In genomic region chr17:26507966-26508344, GRCm38 (mm10) we compare ENCODE assay signal across 8 mouse cellular contexts. TPM values are rescaled to one million over a fixed set of nuclear protein-coding genes. Genes with fewer than 3 reads are reported as not detected.
A peak's percentile ranks its signal among the peaks of the same experiment; 100 is the strongest.
DNase-seq lines count a peak whose midpoint lies in the region; ATAC-seq and TF ChIP-seq lines count a peak whose summit lies in the region.

No protein-coding gene starts in this region.

- no peak for TF ChIP-seq POLR2A in MEL (IDR thresholded peaks at IDR 0.05; ENCODE audit: control insufficient read depth in 1 of 2, insufficient read depth in 1 of 2, low read depth in 1 of 2, low read length in 2 of 2, poor library complexity in 1 of 2)

- peak overlapping the region; percentile 86 for H3K9ac ChIP-seq in MEL (ENCODE audit: control insufficient read depth, low read depth, low read length, poor library complexity, severe bottlenecking)
- peak overlapping the region; percentile 96 for H3K9ac ChIP-seq in forebrain, embryonic 15.5 days (replicated peaks)
- H3K9ac ChIP-seq in hindbrain, embryonic 15.5 days, result peak overlapping the region; percentile 94

- TF ChIP-seq CTCF in MEL (IDR thresholded peaks at IDR 0.05 in 2 of 3, conservative IDR thresholded peaks at IDR 0.05 in 1 of 3; ENCODE audit: control insufficient read depth in 1 of 3, insufficient read depth in 1 of 3, low read depth in 2 of 3, low read length in 3 of 3, poor library complexity in 1 of 3, severe bottlenecking in 1 of 3), result peak in 2 of 3 experiments; percentile 14 to 34; a peak in 3 of 6 replicates

- no peaks in the 10 kb centered on the region for H3K9me3 ChIP-seq in MEL (replicated peaks; ENCODE audit: insufficient read depth, low read length)
- H3K9me3 ChIP-seq in forebrain, embryonic 15.5 days, result no peaks in the 10 kb centered on the region
- H3K9me3 ChIP-seq in hindbrain, embryonic 15.5 days, result no peaks in the 10 kb centered on the region

- ATAC-seq in forebrain, embryonic 15.5 days (replicated peaks), result peak; percentile 67
- ATAC-seq in hindbrain, embryonic 15.5 days (ENCODE audit: low FRiP score, low read depth), result peak; percentile 73
- ATAC-seq in megakaryocyte, adult 5-6 weeks (ENCODE audit: poor library complexity, severe bottlenecking), result peak; percentile 50

- DNase-seq in MEL (ENCODE audit: low read depth, low spot score), result no peak
- peak; percentile 87 for DNase-seq in cerebellum, adult 11-12 months
- peak; percentile 75 for DNase-seq in left cerebral cortex, adult 11 months (ENCODE audit: low spot score)
- peak; percentile 66 to 82 for DNase-seq in right cerebral cortex, adult 2 months (ENCODE audit: low spot score in 2 of 2)
- peak; percentile 83 to 84 for DNase-seq in urinary bladder, postnatal 4 days (ENCODE audit: low spot score in 2 of 2)

- peaks cover 7 to 31% of the 10 kb centered on the region in 2 experiments for H3K4me1 ChIP-seq in MEL (ENCODE audit: control insufficient read depth in 1 of 2, insufficient read depth in 2 of 2, low read length in 2 of 2)
- peaks cover 53% of the 10 kb centered on the region for H3K4me1 ChIP-seq in forebrain, embryonic 15.5 days
- peaks cover 45% of the 10 kb centered on the region for H3K4me1 ChIP-seq in hindbrain, embryonic 15.5 days (replicated peaks)

- WGBS in forebrain, embryonic 15.5 days, result under 1% methylated on average over 46 of the region's 46 CpGs
- WGBS in hindbrain, embryonic 15.5 days, result under 1% methylated on average over 45 of the region's 46 CpGs

- peaks cover 0 to 12% of the 10 kb centered on the region in 2 experiments; a peak in 2 of 4 replicates for H3K36me3 ChIP-seq in MEL (ENCODE audit: control insufficient read depth in 1 of 2, insufficient read depth in 2 of 2, low read length in 2 of 2)
- H3K36me3 ChIP-seq in forebrain, embryonic 15.5 days, result no peaks in the 10 kb centered on the region
- H3K36me3 ChIP-seq in hindbrain, embryonic 15.5 days, result 0 out of 2 replicates have a peak, but pooled peaks cover 3% of the 10 kb centered on the region

- no peak for TF ChIP-seq EP300 in MEL (IDR thresholded peaks at IDR 0.05; ENCODE audit: low read depth in 1 of 2, low read length in 2 of 2)

- H3K4me2 ChIP-seq in forebrain, embryonic 15.5 days (replicated peaks), result peak overlapping the region; percentile 68
- peak overlapping the region; percentile 63 for H3K4me2 ChIP-seq in hindbrain, embryonic 15.5 days

- H3K79me2 ChIP-seq in MEL (ENCODE audit: control insufficient read depth, insufficient read depth, low read length, poor library complexity), result peaks cover 11% of the 10 kb centered on the region

- peak overlapping the region; percentile 64 to 78 for H3K4me3 ChIP-seq in MEL (ENCODE audit: control insufficient read depth in 1 of 2, insufficient read depth in 1 of 2, low read depth in 2 of 2, low read length in 2 of 2)
- peak overlapping the region; percentile 89 for H3K4me3 ChIP-seq in forebrain, embryonic 15.5 days
- peak overlapping the region; percentile 80 for H3K4me3 ChIP-seq in hindbrain, embryonic 15.5 days

- no peaks in the 10 kb centered on the region for H3K27me3 ChIP-seq in MEL (ENCODE audit: control insufficient read depth in 1 of 2, insufficient read depth in 2 of 2, low read length in 2 of 2)
- no peaks in the 10 kb centered on the region for H3K27me3 ChIP-seq in forebrain, embryonic 15.5 days
- H3K27me3 ChIP-seq in hindbrain, embryonic 15.5 days, result no peaks in the 10 kb centered on the region

- peak overlapping the region; percentile 83 for H3K27ac ChIP-seq in MEL (ENCODE audit: control insufficient read depth, low read depth, low read length)
- peak overlapping the region; percentile 99 for H3K27ac ChIP-seq in forebrain, embryonic 15.5 days (replicated peaks)
- peak overlapping the region; percentile 99 for H3K27ac ChIP-seq in hindbrain, embryonic 15.5 days (replicated peaks)

- peak; percentile 9 for TF ChIP-seq RAD21 in MEL (IDR thresholded peaks at IDR 0.05; ENCODE audit: low read depth, low read length)

TF ChIP-seq in MEL, 35 proteins besides CTCF, POLR2A, EP300 and RAD21:
- TF ChIP-seq SMC3 (IDR thresholded peaks at IDR 0.05; ENCODE audit: low read depth, low read length) (peak; percentile 15; the same call in 1 of the 2 replicates), ZMIZ1 (IDR thresholded peaks at IDR 0.05; ENCODE audit: low read depth, low read length) (no peak), MXI1 (IDR thresholded peaks at IDR 0.05; ENCODE audit: low read depth, low read length) (peak; percentile 53), MYC (IDR thresholded peaks at IDR 0.05; ENCODE audit: low read depth, low read length) (peak; percentile 37; the same call in 1 of the 2 replicates), NRF1 (IDR thresholded peaks at IDR 0.05; ENCODE audit: insufficient read depth, low read depth, low read length, poor library complexity, severe bottlenecking) (peak; percentile 46; the same call in 1 of the 2 replicates), CHD1 (IDR thresholded peaks at IDR 0.05; ENCODE audit: low read depth, low read length) (no peak), TCF12 (IDR thresholded peaks at IDR 0.05; ENCODE audit: low read depth, low read length) (0 out of 2 replicates have a peak, but pooled peaks have one; percentile 29)

RNA-seq across cellular contexts. Expression of gene Ergic1, which starts 53.3 kb away (rescaled TPM):
- total RNA-seq in MEL (2012; rRNA removed), result 73.8 and 78.5 TPM in 2 replicates
- polyA plus RNA-seq in MEL (2012; ENCODE audit: insufficient read depth in 1 of 2, insufficient read length in 2 of 2, low read depth in 1 of 2, low replicate concordance in 2 of 2, missing spikeins in 1 of 2), result 100 to 1,000 TPM in 1 of 2 experiments, 10 to 100 TPM in 1; 95.6 to 730 TPM
- 90.4 and 98.7 TPM in 2 replicates for polyA plus RNA-seq in forebrain, embryonic 15.5 days (2015; fragmentation: Nextera tagmentation; extraction: Ambion mirVana)
- polyA plus RNA-seq in hindbrain, embryonic 15.5 days (2015; fragmentation: Nextera tagmentation; extraction: Ambion mirVana), result 91.3 and 97.3 TPM in 2 replicates
- 18.9 and 22.1 TPM in 2 replicates for total RNA-seq in megakaryocyte, adult 5-6 weeks (2015)
- total RNA-seq in megakaryocyte, adult 5-6 weeks (2017), result 9.6 and 16.3 TPM in 2 replicates

RNA-seq across cellular contexts. Expression of gene Dusp1, which starts 54.0 kb away (rescaled TPM):
- 0.96 and 1.0 TPM in 2 replicates for total RNA-seq in MEL (2012; rRNA removed)
- polyA plus RNA-seq in MEL (2012; ENCODE audit: insufficient read depth in 1 of 2, insufficient read length in 2 of 2, low read depth in 1 of 2, low replicate concordance in 2 of 2, missing spikeins in 1 of 2), result 1 to 10 TPM in 1 of 2 experiments, not detected in 1; 5.0 TPM
- polyA plus RNA-seq in forebrain, embryonic 15.5 days (2015; fragmentation: Nextera tagmentation; extraction: Ambion mirVana), result 46.3 and 50.0 TPM in 2 replicates
- 27.7 and 34.6 TPM in 2 replicates for polyA plus RNA-seq in hindbrain, embryonic 15.5 days (2015; fragmentation: Nextera tagmentation; extraction: Ambion mirVana)
- total RNA-seq in megakaryocyte, adult 5-6 weeks (2015), result 265 and 280 TPM in 2 replicates
- 58.9 and 72.1 TPM in 2 replicates for total RNA-seq in megakaryocyte, adult 5-6 weeks (2017)
